Mouse (Mus musculus): ENCODE results near the gene Kng1.
"Not testable (repeated sequence)": the region's sequence is repeated elsewhere in the genome, so short reads cannot be mapped to it uniquely, and the experiment has no call there.

GRCm38 (mm10) chr16:23060781-23061325, 3.2 kb downstream of the Kng1 start:
- not testable (repeated sequence) for TF ChIP-seq CTCF (conservative IDR thresholded peaks at IDR 0.05; ENCODE audit: insufficient read depth, insufficient read length, low read depth, low read length); POLR2A (IDR thresholded peaks at IDR 0.05; ENCODE audit: low read depth, low read length)

All from kidney, adult 2 months (tissue).